Mouse (Mus musculus) forebrain, postnatal 0 days (tissue): ENCODE results near the gene Eif2d. TPM values are rescaled to one million over a fixed set of nuclear protein-coding genes. Genes with fewer than 3 reads are reported as not detected.

Experiments
- ATAC-seq: fragments of 200-750 bp; cut with Nextera tagmentation; 2 replicates; pipeline ENCODE4 v1.8.0; 2017; ENCODE audit warnings: mild to moderate bottlenecking, moderate library complexity
- DNase-seq: peaks from one replicate; pipeline ENCODE4 v3.0.0-alpha.2; 2015
- H3K27ac ChIP-seq: fragments of 300-500 bp; sonication (generic); 2 replicates; pipeline ENCODE4 v1.5.1; 2014; ENCODE audit warnings: low read depth, mild to moderate bottlenecking, antibody characterized with exemption, low read length, moderate library complexity, mixed read lengths
- H3K27me3 ChIP-seq: fragments of 300-500 bp; sonication (generic); 2 replicates; pipeline ENCODE4 v1.6.1; 2014; ENCODE audit warnings: mild to moderate bottlenecking, low read length, mixed read lengths; ENCODE audit not compliant: insufficient read depth
- H3K36me3 ChIP-seq: fragments of 300-500 bp; sonication (generic); 2 replicates; pipeline ENCODE4 v1.6.1; 2014; ENCODE audit warnings: mild to moderate bottlenecking, moderate library complexity; ENCODE audit not compliant: insufficient read depth
- H3K4me1 ChIP-seq: fragments of 300-500 bp; sonication (generic); 2 replicates; pipeline ENCODE4 v1.6.1; 2014; ENCODE audit warnings: antibody characterized with exemption; ENCODE audit not compliant: insufficient read depth
- H3K4me2 ChIP-seq: fragments of 300-500 bp; sonication (generic); 2 replicates; pipeline ENCODE4 v1.6.1; 2014; ENCODE audit warnings: low read depth, mild to moderate bottlenecking, moderate library complexity
- H3K4me3 ChIP-seq: fragments of 300-500 bp; sonication (generic); 2 replicates; pipeline ENCODE4 v1.5.1; 2014; ENCODE audit warnings: low read depth, low read length, mixed read lengths
- H3K9ac ChIP-seq: fragments of 300-500 bp; sonication (generic); 2 replicates; pipeline ENCODE4 v1.6.1; 2014; ENCODE audit warnings: mild to moderate bottlenecking
- H3K9me3 ChIP-seq: fragments of 300-500 bp; sonication (generic); 2 replicates; pipeline ENCODE4 v1.6.1; 2016; ENCODE audit warnings: low read length
- CTCF ChIP-seq: sonication (generic); IDR thresholded peaks from 2 replicates; pipeline ENCODE4 v1.5.1; 2016; ENCODE audit warnings: antibody characterized with exemption, control low read depth, low read depth
- WGBS: fragments of 180-500 bp; shearing (Covaris S2); extraction: QIAGEN DNeasy Blood & Tissue Kit; methylation state at CpG from one replicate; pipeline ENCODE4 v1.1.7; 2014; 5-methylcytosine and 5-hydroxymethylcytosine counted together
- polyA plus RNA-seq: library from polyadenylated mRNA; unstranded; fragments of >200 nt; fragmentation: Nextera tagmentation; extraction: Ambion mirVana; gene quantifications from 2 replicates; pipeline ENCODE4 v1.2.1, GENCODE M21; 2015
- total RNA-seq: library from RNA; depleted of rRNA; stranded (reverse); fragments of >200 nt; gene quantifications from 2 replicates; pipeline ENCODE4 v1.2.3, GENCODE M21; 2014

The Eif2d gene
- total and polyA plus RNA-seq, 2 experiments from 2014 or later: 41.6 to 49.3 TPM

DNA sequence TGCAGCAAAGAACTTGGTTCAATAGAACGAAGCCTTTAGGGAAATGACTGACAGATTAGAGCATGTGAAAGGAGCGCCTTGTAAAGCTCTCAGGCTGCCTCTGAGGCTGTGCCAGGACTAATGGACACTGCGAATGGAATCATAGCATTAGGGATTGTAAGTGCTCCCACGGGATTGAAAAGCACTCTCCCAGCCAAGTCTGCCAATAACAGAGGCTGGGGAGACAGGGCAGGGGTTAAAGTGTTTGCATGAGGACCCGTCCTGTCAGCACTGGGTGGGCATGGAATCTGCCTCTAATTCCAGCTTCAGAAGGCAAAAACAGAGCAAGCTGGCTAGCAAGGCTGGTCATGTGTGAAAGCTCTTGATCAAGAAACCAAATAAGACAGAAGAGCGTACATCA is 18.8 kb upstream of the Eif2d start:
- Histone ChIP-seq H3K9ac (no peak overlapping the region), H3K9me3 (no peaks in the 10 kb centered on the region), H3K27ac (no peak overlapping the region), H3K36me3 (peaks cover 16% of the 10 kb centered on the region), H3K4me1 (peaks cover 5% of the 10 kb centered on the region; the same call in 1 of the 2 replicates), H3K4me3 (no peak overlapping the region), H3K4me2 (peak overlapping the region; percentile 73; the same call in 1 of the 2 replicates), H3K27me3 (no peaks in the 10 kb centered on the region)
- DNase-seq: peak; percentile 52
- TF ChIP-seq CTCF: no peak
- ATAC-seq: peak; percentile 5; the same call in 1 of the 2 replicates
- WGBS: 19% methylated on average over 6 of the region's 6 CpGs

DNA sequence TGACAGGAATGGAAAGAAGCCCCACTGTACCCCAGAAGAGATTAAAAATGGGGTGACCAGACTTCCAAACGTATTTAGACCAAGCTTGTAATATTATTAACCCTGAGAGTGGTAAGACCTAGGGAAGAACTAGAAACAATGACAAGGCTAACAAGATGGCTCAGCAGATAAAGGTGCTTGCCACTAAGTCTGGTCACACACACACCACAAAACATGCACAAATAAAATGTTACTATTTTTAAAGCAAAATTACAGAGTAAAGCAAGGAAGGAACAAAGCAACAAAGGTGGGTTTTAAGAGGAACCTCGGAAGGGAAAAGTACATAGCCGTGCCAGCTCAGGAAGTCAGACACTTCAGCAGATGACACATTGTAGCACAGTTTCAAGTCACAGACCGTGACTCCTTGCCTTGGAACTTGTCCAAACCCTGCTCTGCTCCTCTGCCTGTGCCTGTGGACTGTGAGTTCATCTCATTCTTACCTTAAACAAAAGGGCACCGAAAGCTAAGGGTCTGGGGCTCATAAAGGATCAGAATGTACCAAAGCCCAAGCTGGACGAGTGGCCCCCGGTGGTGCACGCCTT is 17.9 kb upstream of the Eif2d start:
- Histone ChIP-seq H3K36me3 (peaks cover 8% of the 10 kb centered on the region), H3K27ac (no peak overlapping the region), H3K9me3 (no peaks in the 10 kb centered on the region), H3K4me2 (peak overlapping the region; percentile 73), H3K27me3 (no peaks in the 10 kb centered on the region), H3K4me3 (no peak overlapping the region), H3K9ac (0 out of 2 replicates have a peak overlapping the region, but pooled peaks have one; percentile 10), H3K4me1 (peaks cover 6% of the 10 kb centered on the region; the same call in 1 of the 2 replicates)
- 21% methylated on average over 8 of the region's 8 CpGs for WGBS
- DNase-seq: no peak
- no peak for TF ChIP-seq CTCF
- no peak for ATAC-seq

DNA sequence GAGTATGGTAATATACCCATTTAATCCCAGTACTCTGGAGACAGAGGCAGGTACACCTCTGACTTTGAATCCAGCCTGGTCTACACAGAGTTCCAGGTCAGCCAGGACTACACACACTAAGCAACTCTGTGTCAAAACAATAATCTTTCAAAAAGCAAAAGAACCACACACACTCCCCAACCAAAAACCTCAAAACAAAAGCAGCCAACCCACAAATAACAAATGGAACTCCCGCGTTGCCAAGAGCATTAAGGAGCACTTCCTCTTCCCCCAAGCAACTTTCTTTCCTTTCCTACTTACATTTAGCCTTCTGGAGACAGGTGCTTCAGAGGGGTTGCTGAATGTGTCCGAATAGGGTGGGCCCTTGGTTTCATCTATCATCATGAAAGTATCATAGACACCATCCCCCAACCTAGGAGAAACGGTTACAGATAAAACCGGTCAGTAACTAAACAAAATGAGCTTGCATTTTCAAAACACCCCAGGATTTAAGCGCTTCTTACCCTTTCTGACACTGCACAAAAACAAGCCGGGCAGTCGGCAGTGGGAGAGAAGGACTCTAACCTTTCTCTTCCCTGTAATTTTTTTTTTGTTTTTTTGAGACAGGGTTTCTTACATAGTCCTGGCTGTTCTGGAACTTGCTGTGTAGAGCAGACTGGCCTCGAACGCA is 16.9 kb upstream of the Eif2d start:
- no peaks in the 10 kb centered on the region; the same call in 1 of the 2 replicates for H3K36me3 ChIP-seq
- WGBS: 66% methylated on average over 10 of the region's 10 CpGs
- no peak for ATAC-seq

DNA sequence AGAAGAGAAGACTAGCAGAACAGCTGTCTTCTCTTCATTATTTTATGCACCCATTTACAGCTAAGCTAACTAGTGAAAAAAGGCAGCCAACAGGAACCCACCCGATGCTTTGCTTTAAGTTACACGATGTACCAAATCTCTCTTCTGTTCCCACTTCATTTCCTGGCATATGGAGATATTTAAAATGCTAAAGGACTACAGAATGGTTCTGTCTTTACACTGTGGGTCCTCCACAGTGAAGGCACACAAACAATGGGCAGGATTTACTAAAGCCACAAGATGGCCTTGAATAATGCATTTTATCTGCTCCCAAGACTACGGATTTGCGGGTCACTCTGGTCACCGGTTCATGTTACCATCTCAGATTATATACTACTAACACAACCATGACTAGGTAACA is 15.9 kb upstream of the Eif2d start:
- Histone ChIP-seq H3K4me3 (peak overlapping the region; percentile 87), H3K27me3 (no peaks in the 10 kb centered on the region), H3K27ac (peak overlapping the region; percentile 0; the same call in 1 of the 2 replicates), H3K9me3 (no peaks in the 10 kb centered on the region), H3K4me2 (peak overlapping the region; percentile 73), H3K4me1 (peaks cover 6% of the 10 kb centered on the region; the same call in 1 of the 2 replicates), H3K36me3 (no peaks in the 10 kb centered on the region; the same call in 1 of the 2 replicates), H3K9ac (peak overlapping the region; percentile 79)
- ATAC-seq: no peak
- peak; percentile 32 for DNase-seq
- TF ChIP-seq CTCF: no peak
- 1% methylated on average over 5 of the region's 5 CpGs for WGBS

More for the DNA sequence above, 16.9 kb upstream of the Eif2d start:
- Histone ChIP-seq H3K4me2 (peak overlapping the region; percentile 73), H3K27me3 (no peaks in the 10 kb centered on the region), H3K27ac (no peak overlapping the region), H3K9ac (no peak overlapping the region), H3K9me3 (no peaks in the 10 kb centered on the region), H3K4me1 (peaks cover 6% of the 10 kb centered on the region; the same call in 1 of the 2 replicates), H3K4me3 (no peak overlapping the region)
- no peak for DNase-seq
- TF ChIP-seq CTCF: no peak

DNA sequence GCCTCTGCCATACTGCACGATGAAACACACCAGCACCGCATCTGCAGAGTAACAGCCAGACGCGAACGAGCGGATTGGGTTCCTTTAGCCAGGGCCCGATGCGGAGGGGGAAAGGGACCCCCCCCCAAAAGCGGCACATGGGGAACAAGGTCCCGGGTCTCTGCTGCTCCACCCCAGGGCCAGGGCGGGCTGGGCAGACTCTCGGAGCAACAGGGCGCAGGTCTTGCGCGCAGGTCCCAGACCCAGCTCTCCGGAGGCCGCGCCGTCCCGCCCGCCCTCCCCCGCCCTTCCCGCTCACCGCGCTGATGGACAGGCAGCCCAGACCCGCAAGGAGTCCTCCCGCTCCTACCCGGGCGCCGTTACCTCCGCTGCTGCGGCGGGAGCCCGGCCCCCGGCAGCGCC is 15.3 kb upstream of the Eif2d start:
- Histone ChIP-seq H3K4me3 (peak overlapping the region; percentile 87), H3K27ac (peak overlapping the region; percentile 91), H3K4me1 (peaks cover 6% of the 10 kb centered on the region; the same call in 1 of the 2 replicates), H3K9me3 (no peaks in the 10 kb centered on the region), H3K27me3 (no peaks in the 10 kb centered on the region), H3K36me3 (no peaks in the 10 kb centered on the region; the same call in 1 of the 2 replicates), H3K4me2 (peak overlapping the region; percentile 73), H3K9ac (peak overlapping the region; percentile 79)
- ATAC-seq (peak; percentile 78), DNase-seq (peak; percentile 38)
- 3% methylated on average over 33 of the region's 36 CpGs for WGBS
- TF ChIP-seq CTCF: no peak

DNA sequence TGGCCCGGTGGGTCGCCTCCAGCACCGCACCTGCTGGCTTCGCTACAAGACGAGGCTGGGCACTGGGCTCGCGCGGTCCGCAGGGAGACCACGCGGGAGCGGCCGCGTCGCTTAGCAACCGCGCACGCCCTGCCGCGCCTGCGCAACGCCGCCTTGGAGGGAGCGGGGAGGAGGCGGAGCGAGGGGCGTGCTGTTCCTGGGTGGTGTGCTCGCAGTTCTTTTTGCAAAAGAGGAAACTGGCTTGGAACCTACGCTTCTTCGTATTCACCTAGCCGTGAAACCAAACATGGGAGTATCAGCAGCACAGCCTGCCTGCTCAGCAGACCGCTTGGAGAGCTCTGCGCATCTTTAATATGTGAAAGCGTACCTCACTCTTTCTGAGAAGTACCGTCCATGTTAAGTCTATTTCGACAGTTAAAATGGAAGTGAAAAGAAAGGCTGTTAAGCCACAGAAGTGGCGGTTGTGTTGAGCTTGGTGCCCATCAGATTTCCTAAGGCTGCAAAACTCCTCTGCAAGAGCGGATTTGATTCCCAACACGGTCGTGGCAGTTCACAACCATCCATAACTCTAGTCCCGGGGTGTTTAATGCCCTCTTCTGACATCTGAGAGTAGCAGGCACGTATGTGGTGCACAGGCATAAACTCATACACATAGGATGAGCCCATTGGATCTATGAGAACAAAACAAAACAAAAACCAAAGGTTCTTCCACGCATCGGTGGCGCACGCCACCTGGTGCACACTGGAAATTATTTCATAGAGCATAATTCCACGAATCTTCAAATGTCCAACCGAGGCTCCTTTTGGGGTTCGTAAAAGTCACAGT is 14.6 kb upstream of the Eif2d start, which contains the start of gene Dyrk3:
Gene Dyrk3 (minus strand): TSS at position 150 of the 826 bp plus-strand sequence.
- Histone ChIP-seq H3K9me3 (no peaks in the 10 kb centered on the region), H3K4me1 (peaks cover 6% of the 10 kb centered on the region; the same call in 1 of the 2 replicates), H3K4me2 (peak within 1 kb of the TSS; percentile 73), H3K4me3 (peak within 1 kb of the TSS; percentile 87), H3K36me3 (no peaks in the 10 kb centered on the region; the same call in 1 of the 2 replicates), H3K27ac (peak within 1 kb of the TSS; percentile 91), H3K9ac (peak within 1 kb of the TSS; percentile 79), H3K27me3 (no peaks in the 10 kb centered on the region)
- TF ChIP-seq CTCF: peak; percentile 70
- ATAC-seq (peak; percentile 98), DNase-seq (peak; percentile 96)
- WGBS: 4% methylated on average over 49 of the region's 49 CpGs
